Mouse (Mus musculus) lung, postnatal 0 days (tissue): ENCODE measurements around the gene Fbln2. TPM values are rescaled to one million over a fixed set of nuclear protein-coding genes. Genes with fewer than 3 reads are reported as not detected.

Source experiments
- ATAC-seq: fragments of 200-750 bp; cut with Nextera tagmentation; 2 replicates; pipeline ENCODE4 v1.8.0; 2017; ENCODE audit warnings: moderate library complexity
- DNase-seq: peaks from one replicate; pipeline ENCODE4 v3.0.0-alpha.2; 2016; ENCODE audit warnings: low spot score
- H3K27ac ChIP-seq: fragments of 300-500 bp; sonication (generic); 2 replicates; pipeline ENCODE4 v1.5.1; 2014; ENCODE audit warnings: antibody characterized with exemption, mild to moderate bottlenecking, low read length, mixed read lengths
- H3K27me3 ChIP-seq: fragments of 300-500 bp; sonication (generic); replicated peaks from 2 replicates; pipeline ENCODE4 v1.6.1; 2014; ENCODE audit warnings: low read length, mixed read lengths; ENCODE audit not compliant: insufficient read depth
- H3K36me3 ChIP-seq: fragments of 300-500 bp; sonication (generic); 2 replicates; pipeline ENCODE4 v1.6.1; 2014; ENCODE audit warnings: low read length, mixed read lengths; ENCODE audit not compliant: insufficient read depth
- H3K4me1 ChIP-seq: fragments of 300-500 bp; sonication (generic); 2 replicates; pipeline ENCODE4 v1.6.1; 2014; ENCODE audit warnings: antibody characterized with exemption, low read depth, low read length, mixed read lengths; ENCODE audit not compliant: insufficient read depth
- H3K4me2 ChIP-seq: fragments of 300-500 bp; sonication (generic); replicated peaks from 2 replicates; pipeline ENCODE4 v1.6.1; 2014; ENCODE audit warnings: low read depth, mild to moderate bottlenecking, low read length, moderate library complexity, mixed read lengths
- H3K4me3 ChIP-seq: fragments of 300-500 bp; sonication (generic); 2 replicates; pipeline ENCODE4 v1.5.1; 2014; ENCODE audit warnings: low read depth, low read length
- H3K9ac ChIP-seq: fragments of 300-500 bp; sonication (generic); replicated peaks from 2 replicates; pipeline ENCODE4 v1.6.1; 2014; ENCODE audit warnings: low read depth, mild to moderate bottlenecking
- H3K9me3 ChIP-seq: fragments of 300-500 bp; sonication (generic); 2 replicates; pipeline ENCODE4 v1.6.1; 2016; ENCODE audit warnings: low read length, mixed read lengths
- CTCF ChIP-seq: IDR thresholded peaks from 2 replicates; pipeline ENCODE4 v1.5.1; 2016; ENCODE audit warnings: antibody characterized with exemption, mild to moderate bottlenecking
- EP300 ChIP-seq: IDR thresholded peaks from 2 replicates; pipeline ENCODE4 v1.6.1; 2016; ENCODE audit warnings: antibody characterized with exemption, mild to moderate bottlenecking, control low read depth
- WGBS: fragments of 180-500 bp; shearing (Covaris S2); extraction: QIAGEN DNeasy Blood & Tissue Kit; methylation state at CpG from one replicate; pipeline ENCODE4 v1.1.7; 2014; 5-methylcytosine and 5-hydroxymethylcytosine counted together
- polyA plus RNA-seq: library from polyadenylated mRNA; unstranded; fragments of >200 nt; fragmentation: Nextera tagmentation; extraction: Ambion mirVana; gene quantifications from 2 replicates; pipeline ENCODE4 v1.2.1, GENCODE M21; 2015

Gene Fbln2
- polyA plus RNA-seq, 1 experiment from 2014 or later: 63.8 TPM

DNA sequence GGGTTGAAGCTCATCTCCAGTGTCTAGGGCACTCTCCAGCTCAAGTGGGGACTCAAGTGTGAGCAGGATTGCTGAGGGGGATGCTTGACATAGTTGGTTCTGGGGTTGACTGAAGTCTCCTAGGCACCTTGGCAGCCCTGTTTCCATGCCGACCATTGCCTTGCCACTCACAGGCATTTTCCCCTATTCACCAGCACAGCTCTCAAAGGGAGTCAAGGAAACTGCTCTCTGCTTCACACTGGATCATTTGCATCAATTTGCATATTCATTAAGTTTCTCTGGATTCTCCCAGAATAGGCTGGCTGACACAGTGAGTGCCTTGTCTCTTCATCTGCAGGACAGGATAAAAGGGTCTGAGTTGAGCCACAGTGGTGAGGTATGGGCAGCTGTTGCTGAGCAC is 89.6 kb downstream of the Fbln2 start:
- peak; percentile 94 for ATAC-seq
- H3K9me3 ChIP-seq: no peaks in the 10 kb centered on the region
- 21% methylated on average over 1 of the region's 1 CpGs for WGBS

DNA sequence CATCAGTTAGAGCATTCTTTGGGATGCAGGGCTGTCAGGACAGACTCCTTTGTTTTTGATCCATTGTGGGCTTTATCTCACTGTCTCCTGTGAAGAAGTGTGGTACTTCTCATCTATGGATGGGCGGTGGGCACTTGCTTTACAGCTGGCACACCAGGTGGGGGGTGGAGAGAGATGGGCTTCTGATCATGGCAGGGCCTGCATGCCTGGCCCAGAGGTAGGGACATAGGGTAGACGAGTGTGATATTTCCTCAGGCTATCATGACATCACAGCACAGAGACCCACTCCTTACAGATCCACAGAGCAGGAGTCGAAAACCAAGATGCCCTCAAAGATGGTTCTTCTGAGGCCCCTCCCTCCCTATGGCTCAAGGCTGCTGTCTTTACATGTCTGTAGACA is 90.1 kb downstream of the Fbln2 start:
- Histone ChIP-seq H3K4me1 (no peaks in the 10 kb centered on the region), H3K4me3 (no peak overlapping the region), H3K9me3 (no peaks in the 10 kb centered on the region), H3K27me3 (no peaks in the 10 kb centered on the region), H3K27ac (no peak overlapping the region), H3K36me3 (no peaks in the 10 kb centered on the region), H3K4me2 (no peak overlapping the region), H3K9ac (no peak overlapping the region)
- no peak for ATAC-seq
- 67% methylated on average over 3 of the region's 3 CpGs for WGBS
- no peak for TF ChIP-seq CTCF
- no peak for TF ChIP-seq EP300
- DNase-seq: no peak

More for the DNA sequence above, 89.6 kb downstream of the Fbln2 start:
- H3K36me3 ChIP-seq: no peaks in the 10 kb centered on the region
- H3K4me1 ChIP-seq: no peaks in the 10 kb centered on the region
- DNase-seq: peak; percentile 59
- no peaks in the 10 kb centered on the region for H3K27me3 ChIP-seq
- H3K27ac ChIP-seq: no peak overlapping the region
- TF ChIP-seq EP300: peak; percentile 71
- no peak for TF ChIP-seq CTCF
- no peak overlapping the region for H3K4me3 ChIP-seq
- H3K4me2 ChIP-seq: no peak overlapping the region
- no peak overlapping the region for H3K9ac ChIP-seq

DNA sequence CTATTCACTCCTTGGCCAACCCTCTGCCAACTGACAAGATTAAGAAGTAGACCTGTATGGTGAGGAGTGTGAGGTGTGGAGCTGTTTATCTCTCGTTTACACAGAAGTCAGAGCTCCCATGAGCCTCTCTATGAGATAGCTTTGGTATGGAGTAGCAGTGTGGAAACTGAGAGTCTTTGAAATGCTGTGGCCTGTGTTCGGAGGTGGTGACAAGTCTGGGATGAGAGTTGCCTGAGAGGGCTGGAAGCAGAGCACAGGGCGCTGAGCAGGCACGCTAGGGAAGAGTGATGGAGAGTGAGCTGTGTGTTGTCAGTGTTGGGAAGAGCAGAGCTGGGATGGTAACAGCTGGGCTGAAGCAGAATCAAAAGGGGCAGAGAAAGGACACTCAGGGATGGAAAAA is 91.9 kb downstream of the Fbln2 start:
- Histone ChIP-seq H3K4me3 (no peak overlapping the region), H3K4me1 (no peaks in the 10 kb centered on the region), H3K27ac (no peak overlapping the region), H3K4me2 (no peak overlapping the region), H3K9ac (no peak overlapping the region), H3K27me3 (no peaks in the 10 kb centered on the region), H3K9me3 (no peaks in the 10 kb centered on the region), H3K36me3 (no peaks in the 10 kb centered on the region)
- no peak for DNase-seq
- WGBS: 62% methylated on average over 4 of the region's 4 CpGs
- TF ChIP-seq CTCF (no peak), EP300 (no peak)
- ATAC-seq: no peak

DNA sequence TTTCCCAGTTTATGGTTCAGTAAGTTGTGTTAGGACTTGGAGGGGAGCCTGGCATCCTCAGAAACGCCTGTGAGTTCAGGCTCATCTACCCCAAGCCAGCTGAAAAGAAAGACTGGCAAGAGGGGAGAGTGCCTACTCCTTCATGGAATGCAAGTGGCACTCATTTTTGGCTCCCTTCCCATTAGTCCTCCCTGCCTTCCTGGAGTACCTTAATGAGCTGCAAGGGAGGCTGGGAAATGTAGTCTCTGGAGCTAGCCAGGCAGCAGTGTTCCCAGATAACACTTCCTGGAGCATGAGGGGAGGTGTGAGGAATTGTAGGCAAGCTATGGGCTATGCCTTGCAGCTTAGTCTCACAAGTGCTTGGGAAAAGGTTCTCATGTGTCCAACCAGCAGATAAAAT is 95.7 kb downstream of the Fbln2 start:
- Histone ChIP-seq H3K27me3 (no peaks in the 10 kb centered on the region), H3K36me3 (no peaks in the 10 kb centered on the region), H3K27ac (no peak overlapping the region), H3K9me3 (no peaks in the 10 kb centered on the region), H3K4me2 (no peak overlapping the region), H3K4me3 (no peak overlapping the region), H3K9ac (no peak overlapping the region), H3K4me1 (no peaks in the 10 kb centered on the region)
- 40% methylated on average over 1 of the region's 1 CpGs for WGBS
- ATAC-seq (peak; percentile 94), DNase-seq (peak; percentile 90)
- TF ChIP-seq CTCF (no peak), EP300 (no peak)

DNA sequence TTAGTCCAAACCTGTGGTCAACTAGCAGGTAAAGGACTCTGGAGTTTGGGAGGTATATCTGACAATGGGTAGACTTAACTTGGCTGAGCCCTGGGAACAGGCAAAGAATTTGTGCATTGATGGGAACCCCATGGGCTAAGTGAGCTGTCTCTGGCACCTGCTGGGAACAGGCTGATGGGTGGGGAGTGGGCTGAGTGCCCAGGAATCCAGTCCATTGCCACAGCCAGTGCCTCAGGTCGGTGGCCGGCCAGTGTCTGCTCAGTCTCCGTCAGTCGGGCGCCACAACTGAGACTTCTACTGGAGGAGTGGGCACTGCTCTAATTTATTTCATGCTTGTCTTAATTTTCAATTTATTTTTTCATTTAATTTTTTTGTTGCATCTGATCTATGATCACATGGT is 98.9 kb downstream of the Fbln2 start:
- no peak overlapping the region for H3K27ac ChIP-seq
- H3K27me3 ChIP-seq: no peaks in the 10 kb centered on the region
- H3K36me3 ChIP-seq: no peaks in the 10 kb centered on the region
- no peaks in the 10 kb centered on the region for H3K9me3 ChIP-seq
- H3K4me2 ChIP-seq: no peak overlapping the region
- 84% methylated on average over 5 of the region's 5 CpGs for WGBS
- H3K4me3 ChIP-seq: no peak overlapping the region
- H3K4me1 ChIP-seq: no peaks in the 10 kb centered on the region
- TF ChIP-seq EP300: no peak
- TF ChIP-seq CTCF: no peak
- H3K9ac ChIP-seq: no peak overlapping the region
- DNase-seq: no peak
- ATAC-seq: no peak

DNA sequence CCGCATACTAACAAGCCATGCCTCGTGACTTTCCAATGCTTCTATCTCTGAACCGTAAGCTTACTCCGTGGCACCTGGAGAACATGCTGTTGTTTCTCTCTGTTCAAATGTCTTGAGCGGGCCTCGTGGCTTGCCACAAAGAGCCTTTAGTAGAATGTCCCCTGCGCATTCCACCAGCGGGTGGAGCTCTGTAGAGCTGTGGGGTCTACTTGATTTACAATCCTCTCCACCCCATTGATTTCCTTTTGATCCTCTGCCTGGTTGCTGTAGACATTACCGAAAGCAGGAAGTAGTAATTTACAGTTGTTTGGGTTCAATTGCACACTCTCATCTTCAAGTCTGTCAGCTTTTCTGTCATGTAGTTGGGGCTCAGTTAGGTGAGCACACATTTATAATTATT is 100.2 kb downstream of the Fbln2 start:
- no peak for ATAC-seq
- Histone ChIP-seq H3K36me3 (no peaks in the 10 kb centered on the region), H3K4me1 (no peaks in the 10 kb centered on the region), H3K27me3 (no peaks in the 10 kb centered on the region), H3K9me3 (no peaks in the 10 kb centered on the region), H3K4me2 (no peak overlapping the region), H3K27ac (no peak overlapping the region), H3K4me3 (no peak overlapping the region), H3K9ac (no peak overlapping the region)
- no peak for DNase-seq
- 48% methylated on average over 9 of the region's 9 CpGs for WGBS
- TF ChIP-seq EP300 (no peak), CTCF (no peak)

Other genes starting within 250 kb of the Fbln2 start
- 18.6 and 22.4 TPM in 2 replicates for gene Iqsec1, start 223.8 kb upstream of the Fbln2 start, polyA plus RNA-seq
- 5.8 and 7.0 TPM in 2 replicates for gene Nup210, start 95.6 kb upstream of the Fbln2 start, polyA plus RNA-seq
- gene Hdac11, start 55.8 kb upstream of the Fbln2 start, polyA plus RNA-seq: 3.8 and 3.9 TPM in 2 replicates
- gene Wnt7a, start 198.9 kb downstream of the Fbln2 start, polyA plus RNA-seq: 7.8 and 8.9 TPM in 2 replicates